ENCODE assay signal across 23 mouse cellular contexts in genomic region chr14:46623645-46624044, GRCm38 (mm10).
"Had no signal": no experiment of that assay in that cellular context is flagged by ENCODE, and none has a peak within 500 bp of the region (broad histone marks: within the 10 kb centered on the region; RNA-seq: fewer than 3 reads in every experiment).

No protein-coding gene starts in this region.

- H3K4me1 ChIP-seq: hindbrain, embryonic 13.5 days; hindbrain, embryonic 15.5 days had no signal

- DNase-seq: forebrain, postnatal 0 days; gastrocnemius, postnatal 14 days; gastrocnemius, postnatal 36 days; heart, adult 2 months; heart, postnatal 14 days; kidney, adult 11 months; kidney, adult 2 months; kidney, adult 9 months; kidney, postnatal 25 days; kidney, postnatal 4 days had no signal

- H3K4me2 ChIP-seq: heart, embryonic 12.5 days; heart, embryonic 15.5 days; hindbrain, embryonic 13.5 days; hindbrain, embryonic 15.5 days; kidney, embryonic 15.5 days; limb, embryonic 12.5 days; liver, embryonic 12.5 days had no signal

- ATAC-seq: forebrain, postnatal 0 days; hindbrain, postnatal 0 days; intestine, embryonic 16.5 days; liver, embryonic 12.5 days had no signal

- H3K36me3 ChIP-seq: heart, embryonic 12.5 days; heart, embryonic 15.5 days; hindbrain, embryonic 13.5 days; hindbrain, embryonic 15.5 days; kidney, embryonic 15.5 days; limb, embryonic 10.5 days; limb, embryonic 12.5 days; liver, embryonic 12.5 days had no signal

- H3K27me3 ChIP-seq: heart, embryonic 12.5 days; heart, embryonic 15.5 days; hindbrain, embryonic 13.5 days; hindbrain, embryonic 15.5 days; kidney, embryonic 15.5 days; limb, embryonic 12.5 days; liver, embryonic 12.5 days had no signal

- H3K27ac ChIP-seq: heart, adult 2 months; heart, embryonic 15.5 days; hindbrain, embryonic 13.5 days; hindbrain, embryonic 15.5 days; hindbrain, postnatal 0 days; kidney, embryonic 15.5 days; kidney, postnatal 0 days; layer of hippocampus, adult 2 months; left cerebral cortex, adult 2 months; limb, embryonic 10.5 days; limb, embryonic 12.5 days had no signal

- H3K4me3 ChIP-seq: heart, adult 2 months; heart, embryonic 12.5 days; heart, embryonic 15.5 days; hindbrain, embryonic 13.5 days; hindbrain, embryonic 15.5 days; kidney, embryonic 15.5 days; layer of hippocampus, adult 2 months; left cerebral cortex, adult 2 months; limb, embryonic 10.5 days; limb, embryonic 12.5 days; liver, embryonic 12.5 days had no signal

- H3K9me3 ChIP-seq: heart, embryonic 12.5 days; heart, embryonic 15.5 days; hindbrain, embryonic 13.5 days; hindbrain, embryonic 15.5 days; kidney, embryonic 15.5 days; limb, embryonic 10.5 days; limb, embryonic 12.5 days; liver, embryonic 12.5 days had no signal

- H3K9ac ChIP-seq: forebrain, postnatal 0 days; heart, embryonic 12.5 days; heart, embryonic 15.5 days; hindbrain, embryonic 13.5 days; hindbrain, embryonic 15.5 days; kidney, embryonic 15.5 days; limb, embryonic 12.5 days; liver, embryonic 12.5 days had no signal
